Mouse (Mus musculus): ENCODE measurements at regions not wholly inside any gene's neighbourhood (a gene's known extent, or its start where the extent isn't known, plus 50 kb on each side); places are given as distances from the start of the nearest gene placed in this dataset.

- no peak for DNase-seq (ENCODE audit: low spot score)
Measured at GRCm38 (mm10) chr6:84391016-84391415, 202.7 kb downstream of the Cyp26b1 start.

DNA sequence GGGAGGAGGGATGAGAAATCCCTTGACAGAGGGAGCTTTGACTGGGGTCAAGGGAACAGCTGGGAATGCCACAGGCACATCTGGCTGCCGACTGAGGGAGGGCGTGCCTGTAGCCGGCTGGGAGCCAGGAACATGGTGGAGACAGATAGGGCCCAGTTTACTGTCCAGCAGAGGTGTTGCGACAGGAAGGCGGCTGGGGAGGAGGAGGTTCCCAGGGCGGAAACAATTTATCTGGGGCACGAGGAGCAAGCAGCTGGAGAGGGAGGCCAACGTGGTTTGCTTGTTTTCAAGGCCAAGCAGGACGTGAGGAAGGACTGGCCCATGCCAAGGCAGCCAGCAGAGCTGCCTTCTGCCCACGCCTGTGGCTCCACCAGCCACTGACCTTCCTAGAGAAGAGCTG lies 208.0 kb downstream of the Cyp26b1 start:
- DNase-seq (ENCODE audit: low spot score) = peak; percentile 51

GRCm38 (mm10) chr6:84383718-84384117 lies 210.0 kb downstream of the Cyp26b1 start:
- no peak for DNase-seq (ENCODE audit: low spot score)

- DNase-seq (ENCODE audit: low spot score) = no peak
Measured at GRCm38 (mm10) chr6:84383141-84383540, 210.6 kb downstream of the Cyp26b1 start.

GRCm38 (mm10) chr6:84381571-84381970 lies 212.1 kb downstream of the Cyp26b1 start:
- DNase-seq (ENCODE audit: low spot score) = no peak

DNA sequence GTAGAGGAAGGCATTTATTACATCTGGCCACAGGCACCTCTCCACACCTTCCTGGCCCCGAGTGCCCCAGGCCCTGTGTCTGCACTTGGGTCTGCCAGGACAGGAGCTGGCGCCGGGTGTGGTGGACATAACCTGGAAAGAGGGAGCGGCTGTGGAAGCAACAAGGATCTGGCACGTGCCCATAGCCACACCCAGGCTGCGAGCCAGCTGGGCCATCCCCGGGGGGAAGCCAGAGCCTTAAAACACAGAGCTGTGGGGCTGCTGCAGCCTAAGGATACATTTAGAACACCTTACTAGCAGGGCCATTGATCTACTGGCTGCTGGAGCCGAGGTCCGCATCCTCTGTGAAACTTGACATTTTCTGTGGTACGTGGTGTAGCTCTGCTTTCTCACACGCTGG lies 217.0 kb downstream of the Cyp26b1 start:
- no peak for DNase-seq (ENCODE audit: low spot score)

DNA sequence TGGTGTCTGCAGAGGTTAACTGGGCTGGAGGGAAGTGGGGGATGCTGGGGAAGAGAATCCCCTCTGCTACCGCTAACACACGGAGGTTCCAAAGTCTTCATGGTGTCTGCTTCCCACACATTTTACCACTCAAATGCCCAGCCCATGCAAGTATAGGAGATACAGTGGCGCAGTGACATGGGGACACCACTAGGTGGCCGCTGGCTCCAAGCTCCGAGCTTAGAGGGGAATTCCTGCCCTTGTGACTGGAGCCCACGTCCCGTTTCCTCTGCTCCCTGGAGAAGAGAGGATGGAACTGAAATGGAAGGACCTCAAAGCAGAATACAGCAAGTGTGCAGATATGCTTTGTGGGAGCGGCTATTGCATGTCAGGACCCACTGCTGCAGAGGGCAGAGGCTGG lies 218.2 kb downstream of the Cyp26b1 start:
- DNase-seq (ENCODE audit: low spot score) = peak; percentile 30

GRCm38 (mm10) chr6:84366365-84366764 lies 227.3 kb downstream of the Cyp26b1 start:
- DNase-seq (ENCODE audit: low spot score) = no peak

DNA sequence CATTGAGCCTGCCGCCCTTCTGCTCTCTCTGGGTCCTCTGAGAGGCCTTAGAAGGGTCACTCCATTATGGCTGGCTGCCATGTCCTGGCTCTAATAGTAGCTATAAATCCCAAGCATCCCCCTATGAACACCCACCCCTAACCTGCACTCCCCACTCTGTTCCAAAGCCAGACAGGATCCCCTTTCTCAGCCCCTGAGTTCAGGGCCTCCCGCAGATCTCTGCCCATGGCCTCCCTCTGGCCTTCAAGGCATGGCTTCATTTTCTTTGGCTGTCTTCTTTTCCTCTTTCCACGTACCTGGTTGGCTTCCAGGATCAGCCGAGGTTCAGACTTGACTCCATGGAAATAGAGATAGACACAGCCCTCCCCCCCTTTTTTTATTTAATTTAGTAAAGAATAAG lies 227.8 kb downstream of the Cyp26b1 start:
- no peak for DNase-seq (ENCODE audit: low spot score)

DNA sequence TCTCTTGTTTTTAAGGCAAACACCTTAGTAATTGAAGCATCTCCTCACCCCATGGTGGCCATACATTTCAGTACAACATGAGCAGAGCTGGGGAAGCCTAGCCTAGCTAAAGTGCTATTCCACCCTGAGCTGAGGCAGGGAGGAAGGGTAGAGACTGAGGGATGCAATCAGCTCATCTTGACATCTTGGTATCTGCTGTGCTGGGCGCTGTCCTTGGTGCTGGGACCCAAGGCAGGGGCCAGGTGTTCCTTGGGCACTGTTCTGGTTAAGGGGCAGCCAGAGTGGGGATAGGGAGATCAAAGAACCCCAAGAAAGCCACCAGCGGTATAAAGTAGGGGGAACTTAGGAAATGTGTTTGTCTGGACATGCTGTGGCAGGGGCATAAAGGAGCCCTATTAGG lies 228.7 kb downstream of the Cyp26b1 start:
- DNase-seq (ENCODE audit: low spot score) = no peak

GRCm38 (mm10) chr6:84362331-84362730 lies 231.4 kb downstream of the Cyp26b1 start:
- DNase-seq (ENCODE audit: low spot score) = no peak

DNA sequence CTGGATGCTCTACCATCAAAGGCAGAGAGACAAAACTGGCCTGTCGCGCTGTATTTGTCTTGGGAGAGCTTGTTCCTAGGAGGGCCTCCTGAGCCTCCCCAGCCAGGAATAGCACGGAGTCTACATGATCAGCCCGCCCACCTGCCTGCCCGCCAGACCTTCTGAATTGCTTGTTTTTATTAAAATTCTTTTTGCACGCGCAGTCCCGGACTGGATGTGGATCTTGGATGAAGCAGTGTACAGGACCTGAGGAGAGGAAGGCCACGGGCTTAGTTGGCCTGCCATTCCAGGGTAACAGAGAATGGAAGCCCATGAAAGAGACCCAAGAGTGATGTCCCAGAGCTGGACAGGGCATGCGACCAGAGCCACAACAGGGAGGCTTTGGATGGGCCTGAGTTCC lies 235.8 kb downstream of the Cyp26b1 start:
- no peak for DNase-seq (ENCODE audit: low spot score)

GRCm38 (mm10) chr6:84353425-84354220 lies 240.1 kb downstream of the Cyp26b1 start:
- DNase-seq (ENCODE audit: low spot score) = peak; percentile 24

DNA sequence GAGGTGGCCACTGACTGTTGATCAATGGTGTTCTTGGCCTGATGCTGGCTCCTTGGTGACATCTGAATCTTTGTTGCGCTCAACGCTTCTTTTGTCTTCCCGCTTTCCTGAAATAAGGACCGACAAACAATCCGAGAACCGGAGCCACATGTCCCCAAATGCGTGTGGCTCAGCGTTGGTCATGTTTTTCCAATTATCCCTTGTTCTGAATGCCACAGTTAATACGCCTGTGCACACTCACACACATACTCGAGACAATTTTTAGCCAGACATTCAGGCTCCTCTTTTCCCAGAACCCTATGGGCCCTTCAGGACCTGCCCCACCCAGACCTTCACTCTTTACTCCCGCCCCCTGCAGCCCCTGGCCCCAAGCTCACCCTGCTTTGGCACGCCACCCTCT lies 248.8 kb downstream of the Cyp26b1 start:
- no peak for DNase-seq (ENCODE audit: low spot score)

GRCm38 (mm10) chr6:84333666-84334179 lies 260.0 kb downstream of the Cyp26b1 start:
- DNase-seq (ENCODE audit: low spot score) = no peak

DNA sequence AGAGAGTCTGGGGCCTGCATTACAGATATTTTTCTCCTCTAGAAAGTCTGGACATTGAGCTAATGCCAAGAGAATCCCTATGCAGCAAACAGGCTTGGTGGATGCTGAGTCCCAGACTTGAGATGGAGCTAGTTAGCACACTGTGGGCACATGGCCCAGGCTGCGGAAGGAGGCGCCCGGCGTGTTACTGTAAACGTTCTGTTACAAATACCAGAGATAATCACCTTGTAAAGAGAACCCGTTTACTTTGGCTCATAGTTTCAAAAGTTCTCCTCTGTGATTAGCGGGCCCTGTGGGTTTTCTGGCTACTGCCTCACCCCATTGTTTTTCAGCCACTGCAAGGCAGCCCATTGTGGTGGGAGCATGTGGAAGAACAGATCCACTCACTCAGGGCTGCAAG lies 264.6 kb downstream of the Cyp26b1 start:
- DNase-seq (ENCODE audit: low spot score) = no peak

DNA sequence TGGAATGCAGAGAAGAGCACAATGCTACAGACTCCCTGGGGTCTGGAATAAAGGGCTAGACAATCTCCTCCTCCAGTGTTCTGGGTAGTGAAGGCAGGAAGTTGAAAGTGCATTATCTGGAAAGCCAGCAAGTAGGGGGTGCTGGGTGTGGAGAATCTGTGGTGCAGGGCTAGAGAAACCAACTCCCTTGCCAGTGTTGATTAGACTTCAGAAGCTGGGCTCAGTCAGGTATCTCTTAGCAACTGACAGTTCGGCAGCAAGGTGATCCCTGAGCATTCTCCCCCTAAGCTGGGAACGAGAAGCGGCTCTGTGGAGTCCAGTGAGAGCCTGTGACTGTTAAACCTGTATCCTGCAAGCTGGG lies 265.7 kb downstream of the Cyp26b1 start:
- no peak for DNase-seq (ENCODE audit: low spot score)

DNA sequence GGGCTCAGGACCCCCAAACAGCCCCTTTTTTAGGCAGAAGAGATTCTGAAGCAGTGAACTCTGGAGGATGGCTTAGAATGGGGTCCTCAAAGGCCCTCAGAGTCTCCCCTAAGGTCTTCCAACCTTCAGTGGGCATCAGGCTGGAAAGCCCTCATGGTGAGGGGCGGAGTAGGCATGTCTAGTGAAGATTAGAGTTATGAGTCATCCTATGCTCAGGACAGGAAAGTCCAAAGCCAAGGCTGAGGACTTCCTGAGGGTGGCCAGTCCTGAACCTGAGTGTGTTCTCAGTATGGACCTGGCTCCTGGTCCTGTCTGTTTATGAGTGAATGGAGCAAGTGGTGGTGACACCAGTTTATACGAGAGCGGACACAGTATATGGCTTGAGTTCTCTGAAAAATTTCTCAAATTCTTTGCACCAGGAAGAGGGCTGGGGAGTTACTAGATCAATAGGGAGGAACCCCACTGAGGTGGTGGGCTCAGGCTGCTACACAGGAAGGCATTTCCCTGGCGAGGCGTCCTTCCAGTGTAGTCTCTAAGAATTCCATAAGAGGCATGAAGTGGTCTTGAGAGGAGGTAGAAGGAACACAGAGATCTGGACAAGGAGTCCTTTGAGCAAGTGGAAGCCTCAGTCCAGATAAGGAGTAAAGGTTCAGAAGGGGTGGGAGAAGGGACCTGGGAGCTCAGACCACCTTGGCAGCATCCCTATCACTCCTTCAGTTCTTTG lies 266.2 kb downstream of the Cyp26b1 start:
- no peak for DNase-seq (ENCODE audit: low spot score)

DNA sequence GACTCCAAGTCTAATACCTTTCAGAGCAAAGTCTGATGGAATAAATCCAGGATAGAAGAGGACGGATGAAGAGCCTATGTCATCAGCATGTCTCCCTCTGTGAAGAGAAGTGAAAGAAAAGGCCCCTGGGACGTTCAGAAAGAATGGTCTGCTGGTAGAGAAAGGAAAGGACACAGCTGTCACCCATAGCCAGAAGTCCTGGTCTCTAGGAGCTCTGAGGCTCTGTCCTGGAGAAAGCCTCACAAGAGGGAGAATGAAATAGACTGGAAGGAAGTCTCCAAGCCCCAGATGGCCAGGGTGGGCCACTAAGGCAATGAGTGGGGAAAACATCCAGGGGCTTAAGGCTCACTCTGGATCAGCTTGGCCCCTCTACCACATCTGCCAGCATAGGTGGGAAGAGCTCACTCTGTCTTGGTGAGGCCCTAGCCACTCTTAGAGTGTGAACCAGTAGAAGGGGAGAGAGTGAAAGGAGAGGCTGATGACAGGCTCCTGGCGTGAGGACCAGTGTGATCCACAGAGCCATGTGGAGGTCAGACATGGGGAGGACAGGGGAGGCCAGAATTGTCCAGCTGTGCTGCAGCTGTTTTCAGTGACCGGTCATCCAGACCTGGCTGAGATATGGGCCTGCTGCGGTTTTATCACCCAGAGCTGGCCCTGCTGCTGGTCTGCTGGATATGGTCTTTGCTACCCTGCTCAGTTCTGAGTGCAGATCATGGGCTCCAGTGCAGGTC lies 268.2 kb downstream of the Cyp26b1 start:
- peak; percentile 63 for DNase-seq (ENCODE audit: low spot score)

DNA sequence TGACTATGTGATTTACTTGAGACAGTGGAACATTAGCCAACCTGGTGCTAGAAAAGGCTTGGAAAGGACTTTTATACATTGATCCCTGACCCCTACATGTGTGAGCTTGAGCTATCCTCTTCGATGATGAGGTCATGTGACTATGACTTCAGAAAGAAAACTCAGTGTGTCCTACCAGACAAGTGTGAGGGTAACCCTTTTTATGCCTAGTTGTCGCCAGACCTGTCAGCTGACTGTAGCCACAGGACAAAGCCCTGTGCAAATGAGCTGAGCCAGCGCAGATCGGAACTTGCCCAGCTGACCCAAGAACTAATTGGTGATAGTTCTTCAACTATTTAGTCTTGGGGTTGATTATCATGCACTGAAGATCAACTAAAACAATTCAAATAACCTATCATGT lies 269.5 kb downstream of the Cyp26b1 start:
- no peak for DNase-seq (ENCODE audit: low spot score)

DNA sequence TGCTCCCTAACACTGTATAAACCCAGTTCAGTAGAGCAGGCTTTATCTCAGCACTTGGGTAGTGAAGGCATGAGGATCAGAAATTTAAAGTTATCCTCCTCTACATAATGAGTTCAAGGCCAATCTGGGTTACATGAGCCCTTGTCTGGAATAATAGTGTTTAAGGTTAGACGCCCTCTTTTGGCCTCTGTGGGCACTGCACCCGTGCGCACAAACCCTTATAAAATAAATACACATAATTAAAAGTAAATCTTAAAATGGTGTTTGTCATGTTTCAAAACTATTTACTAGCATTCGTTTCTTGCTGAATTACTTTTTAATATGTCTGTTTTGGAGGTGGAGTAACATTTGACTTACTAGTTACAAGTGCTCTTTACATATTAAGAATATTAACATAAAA lies 271.2 kb downstream of the Cyp26b1 start:
- no peak for DNase-seq (ENCODE audit: low spot score)

GRCm38 (mm10) chr6:84320586-84320985 lies 273.1 kb downstream of the Cyp26b1 start:
- peak; percentile 15 for DNase-seq (ENCODE audit: low spot score)
